Mouse (Mus musculus) right cerebral cortex, adult 18-20 months (tissue): Measurements from ENCODE around the gene Ddx39.

Experiments used
- DNase-seq: peaks from one replicate; pipeline ENCODE4 v3.0.0; 2022; ENCODE audit warnings: mixed read lengths

Gene Ddx39

GRCm38 (mm10) chr8:83770669-83771068, 55.7 kb downstream of the Ddx39 start:
- no peak for DNase-seq

GRCm38 (mm10) chr8:83771791-83772190, 56.8 kb downstream of the Ddx39 start:
- no peak for DNase-seq

GRCm38 (mm10) chr8:83772701-83773451, 57.9 kb downstream of the Ddx39 start:
- peak; percentile 26 for DNase-seq

- DNase-seq: no peak
These were observed 58.5 kb downstream of the Ddx39 start for GRCm38 (mm10) chr8:83773452-83773846.

- no peak for DNase-seq
These were observed 59.2 kb downstream of the Ddx39 start for GRCm38 (mm10) chr8:83774221-83774620.
